Mouse (Mus musculus): Measurements from ENCODE around the gene Snupn. TPM values are rescaled to one million over a fixed set of nuclear protein-coding genes. Genes with fewer than 3 reads are reported as not detected.
"Not testable (repeated sequence)": the region's sequence is repeated elsewhere in the genome, so short reads cannot be mapped to it uniquely, and the experiment has no call there.

Snupn gene
- total RNA-seq, 2 experiments from 2014 or later, result 9.9 to 10.1 TPM

GRCm38 (mm10) chr9:56928041-56928811 is 22.5 kb upstream of the Snupn start, which contains the start of gene Snx33:
Snx33 (minus strand) TSS chr9:56928371.
- intact Hi-C loops (cut with DNase I), result loop anchor here (5.0 kb wide), 1 partner anchor 204 kb away; the partner anchor contains the start of gene Man2c1
- DNase-seq (ENCODE audit: low spot score), result peak; percentile 92

DNA sequence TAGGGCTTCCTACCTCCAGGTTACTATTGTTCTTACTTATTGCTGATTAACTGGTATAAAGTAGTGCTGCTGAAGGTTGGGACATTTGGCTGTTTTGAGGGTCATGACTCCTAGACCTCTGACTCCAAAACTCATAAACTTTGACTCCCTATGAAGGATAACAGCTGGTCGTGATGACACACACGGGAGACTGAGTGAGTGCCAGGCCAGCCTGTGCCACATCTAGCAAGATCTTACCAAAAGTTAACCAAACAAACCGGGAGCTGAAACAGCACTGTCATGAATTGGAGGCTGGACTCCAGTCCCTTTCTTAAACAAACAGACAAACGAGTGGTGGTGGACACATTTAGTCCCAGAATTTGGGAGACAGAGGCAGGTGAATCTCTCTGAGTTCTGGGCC is 21.2 kb upstream of the Snupn start:
- DNase-seq (ENCODE audit: low spot score), result no peak
- intact Hi-C loops (cut with DNase I), result loop anchor here (5.0 kb wide), 1 partner anchor 203 kb away; the partner anchor contains the start of gene Man2c1

DNA sequence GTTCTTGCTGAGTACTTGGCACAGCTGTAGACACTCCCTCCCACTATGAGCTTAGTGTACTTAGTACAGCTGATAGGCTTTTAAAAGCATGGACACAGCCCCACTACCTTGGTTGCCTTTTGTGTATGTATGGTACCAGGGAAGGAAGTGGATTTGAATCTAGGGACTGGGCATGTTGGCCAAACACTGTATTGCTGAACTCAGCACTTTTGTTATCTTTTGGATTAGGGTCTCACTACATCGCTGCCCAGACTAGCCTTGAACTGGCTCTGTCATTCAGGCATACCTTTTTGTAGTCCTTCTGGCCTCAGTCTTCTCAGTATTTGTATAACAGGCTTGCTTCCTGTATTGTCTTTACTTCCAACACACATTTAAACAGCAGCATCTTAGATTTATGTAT is 20.1 kb upstream of the Snupn start:
- intact Hi-C loops (cut with DNase I), result loop anchor here (5.0 kb wide), 1 partner anchor 142 kb away; the partner anchor contains the start of gene Sin3a
- DNase-seq (ENCODE audit: low spot score), result no peak

DNA sequence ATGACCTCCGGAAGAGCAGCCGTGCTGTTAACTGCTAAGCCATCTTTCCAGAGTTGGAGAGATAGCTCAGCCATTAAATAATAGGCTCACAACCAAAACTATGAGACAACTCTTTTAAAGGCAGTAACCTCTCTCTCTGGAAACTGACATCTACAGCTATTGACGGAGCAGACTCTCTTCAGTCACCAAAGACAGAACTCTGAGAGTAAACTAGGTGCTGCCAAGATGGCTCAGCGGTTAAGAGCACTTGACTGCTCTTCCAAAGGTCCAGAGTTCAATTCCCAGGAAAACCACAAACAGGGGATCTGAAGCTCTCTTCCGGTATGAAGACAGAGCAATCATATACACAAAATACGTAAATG is 13.8 kb upstream of the Snupn start:
- DNase-seq (ENCODE audit: low spot score), result no peak
- intact Hi-C loops (cut with DNase I), result no loop called here

DNA sequence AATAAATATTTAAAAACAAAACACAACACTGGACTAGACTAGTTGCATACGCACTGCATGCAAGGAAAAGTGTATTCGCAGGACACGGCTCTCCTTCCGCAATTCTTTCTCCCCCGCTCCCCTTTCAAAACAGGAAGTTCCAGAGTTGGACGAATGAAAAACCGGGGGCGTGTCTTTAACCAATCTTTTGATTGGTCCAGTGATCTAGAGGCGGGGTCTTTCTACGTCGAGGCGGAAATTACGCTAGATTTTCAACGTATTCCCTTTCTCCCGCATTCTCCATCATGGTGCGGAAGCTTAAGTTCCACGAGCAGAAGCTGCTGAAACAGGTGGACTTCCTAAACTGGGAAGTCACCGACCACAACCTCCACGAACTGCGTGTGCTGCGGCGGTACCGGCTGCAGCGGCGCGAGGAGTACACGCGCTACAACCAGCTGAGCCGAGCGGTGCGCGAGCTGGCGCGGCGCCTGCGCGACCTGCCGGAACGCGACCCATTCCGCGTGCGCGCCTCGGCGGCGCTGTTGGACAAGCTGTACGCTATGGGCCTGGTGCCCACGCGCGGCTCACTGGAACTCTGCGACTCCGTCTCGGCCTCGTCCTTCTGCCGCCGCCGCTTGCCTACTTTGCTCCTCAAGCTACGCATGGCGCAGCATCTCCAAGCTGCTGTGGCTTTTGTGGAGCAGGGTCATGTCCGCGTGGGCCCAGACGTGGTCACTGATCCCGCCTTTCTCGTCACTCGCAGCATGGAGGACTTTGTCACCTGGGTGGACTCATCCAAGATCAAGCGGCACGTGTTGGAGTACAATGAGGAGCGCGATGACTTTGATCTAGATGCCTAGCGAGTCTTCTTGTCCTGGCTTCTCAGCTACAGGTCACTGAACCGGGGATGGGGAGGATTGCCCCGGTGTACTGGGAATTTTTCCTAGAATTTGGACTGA is 13.2 kb upstream of the Snupn start, which contains the start of gene Imp3:
Gene Imp3, plus strand, starts transcription at position 253 of the 938 bp plus-strand sequence.
- intact Hi-C loops (cut with DNase I), result no loop called here
- DNase-seq (ENCODE audit: low spot score), result peak; percentile 80

DNA sequence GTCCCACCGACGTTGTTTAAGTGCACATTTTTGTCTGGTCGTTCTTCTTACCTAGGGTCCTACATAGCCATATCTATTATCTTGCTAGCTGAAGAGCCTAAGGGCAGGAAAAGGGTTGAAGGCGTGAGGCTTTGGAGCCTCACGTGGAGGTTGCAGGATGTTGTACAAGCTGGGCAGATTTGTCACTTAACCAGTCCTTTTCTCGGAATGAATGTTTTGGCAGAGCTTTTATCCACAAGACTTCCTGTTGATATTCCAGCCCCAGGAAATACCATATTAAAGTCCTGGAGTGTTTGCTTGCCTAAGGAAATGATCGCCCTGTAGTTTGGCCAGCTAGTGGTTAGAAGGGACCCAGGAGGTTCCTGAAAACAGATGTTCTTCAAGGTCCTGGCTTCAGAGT is 12.3 kb upstream of the Snupn start:
- intact Hi-C loops (cut with DNase I), result no loop called here

GRCm38 (mm10) chr9:56947481-56947880 is 3.2 kb upstream of the Snupn start:
- DNase-seq (ENCODE audit: low spot score); intact Hi-C loops (cut with DNase I): not testable (repeated sequence)

More for the DNA sequence above, 12.3 kb upstream of the Snupn start:
- no peak for DNase-seq (ENCODE audit: low spot score)

GRCm38 (mm10) chr9:56948699-56949098 is 2.0 kb upstream of the Snupn start:
- intact Hi-C loops (cut with DNase I); DNase-seq (ENCODE audit: low spot score): not testable (repeated sequence)

- no peak for DNase-seq (ENCODE audit: low spot score)
- intact Hi-C loops (cut with DNase I), result loop anchor here (2.0 to 5.0 kb wide), 3 partner anchors 45 to 198 kb away; partner anchors contain the start of genes Neil1 and Ptpn9
Observed at GRCm38 (mm10) chr9:56949767-56950166, 911 bp upstream of the Snupn start.

GRCm38 (mm10) chr9:56953562-56953961 is 2.9 kb downstream of the Snupn start:
- DNase-seq (ENCODE audit: low spot score), result no peak
- intact Hi-C loops (cut with DNase I), result loop anchor here (5.0 kb wide), 1 partner anchor 194 kb away; the partner anchor contains the start of gene Neil1

DNA sequence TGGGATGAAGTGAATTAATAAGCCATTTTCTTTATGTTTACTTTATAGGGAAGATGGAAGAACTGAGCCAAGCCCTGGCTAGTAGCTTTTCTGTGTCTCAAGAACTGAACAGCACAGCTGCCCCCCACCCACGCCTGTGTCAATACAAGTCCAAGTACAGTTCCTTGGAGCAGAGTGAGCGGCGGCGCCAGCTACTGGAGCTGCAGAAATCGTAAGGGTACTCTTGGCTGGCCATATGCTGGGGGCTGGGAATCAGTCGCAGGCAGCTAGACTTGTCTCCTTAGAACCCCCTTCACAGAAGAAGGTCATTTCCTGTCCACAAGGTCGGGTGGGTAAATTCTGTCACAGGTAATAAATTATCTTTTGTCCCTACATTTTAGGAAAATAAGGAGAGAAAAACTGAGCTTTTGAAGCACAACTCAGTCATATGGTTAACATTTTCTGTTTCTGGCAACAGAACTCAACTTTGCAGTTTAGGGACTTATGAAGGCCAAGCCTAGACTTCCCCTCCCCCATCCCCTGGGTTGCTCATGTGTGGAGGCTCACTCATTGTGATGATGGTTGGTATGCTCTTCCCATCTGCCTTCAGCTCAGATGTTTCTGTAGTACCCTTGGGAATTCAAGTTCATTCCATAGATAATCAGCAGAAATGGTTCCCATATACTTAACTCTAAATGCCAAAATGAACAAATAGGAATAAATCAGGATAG is 6.4 kb downstream of the Snupn start:
- no peak for DNase-seq (ENCODE audit: low spot score)
- intact Hi-C loops (cut with DNase I), result no loop called here

DNA sequence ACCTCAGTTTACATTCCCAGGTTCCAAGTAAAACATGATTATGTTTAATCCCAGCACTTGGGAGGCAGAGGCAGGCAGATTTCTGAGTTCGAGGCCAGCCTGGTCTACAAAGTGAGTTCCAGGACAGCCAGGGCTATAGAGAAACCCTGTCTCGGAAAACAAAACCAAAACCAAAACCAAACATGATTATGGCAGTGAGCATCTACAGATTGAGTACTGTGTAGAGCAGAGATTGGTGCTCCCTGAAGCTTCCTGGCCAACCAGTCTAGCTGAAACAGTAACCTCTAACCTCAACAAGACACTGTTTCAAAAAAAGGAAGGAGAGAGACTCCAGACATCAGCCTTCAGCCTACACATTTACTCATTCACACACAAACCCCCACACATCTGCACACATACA is 8.0 kb downstream of the Snupn start:
- intact Hi-C loops (cut with DNase I), result no loop called here
- no peak for DNase-seq (ENCODE audit: low spot score)

DNA sequence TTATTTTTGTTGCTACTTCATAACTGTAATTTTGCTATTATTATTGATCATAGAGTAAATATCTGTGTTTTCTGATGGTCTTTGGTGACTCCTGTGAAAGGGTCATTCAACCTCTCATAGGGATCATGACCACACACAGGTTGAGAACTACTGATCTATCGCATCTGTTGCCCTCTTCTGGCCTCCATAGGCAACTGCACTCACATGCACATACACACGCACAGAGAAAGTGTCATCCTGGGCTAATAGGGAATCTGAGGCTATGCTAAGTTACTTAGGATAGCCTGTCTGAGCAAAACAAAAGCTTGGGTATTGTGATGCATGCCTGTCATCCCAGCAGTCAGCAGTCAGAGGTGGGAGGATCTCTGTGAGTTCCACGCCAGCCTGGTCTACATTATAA is 10.9 kb downstream of the Snupn start:
- intact Hi-C loops (cut with DNase I), result no loop called here

GRCm38 (mm10) chr9:56970158-56970557 is 19.5 kb downstream of the Snupn start:
- intact Hi-C loops (cut with DNase I), result no loop called here
- DNase-seq (ENCODE audit: low spot score), result no peak

More for the DNA sequence above, 10.9 kb downstream of the Snupn start:
- no peak for DNase-seq (ENCODE audit: low spot score)

GRCm38 (mm10) chr9:56973960-56974524 is 23.4 kb downstream of the Snupn start:
- intact Hi-C loops (cut with DNase I), result no loop called here

DNA sequence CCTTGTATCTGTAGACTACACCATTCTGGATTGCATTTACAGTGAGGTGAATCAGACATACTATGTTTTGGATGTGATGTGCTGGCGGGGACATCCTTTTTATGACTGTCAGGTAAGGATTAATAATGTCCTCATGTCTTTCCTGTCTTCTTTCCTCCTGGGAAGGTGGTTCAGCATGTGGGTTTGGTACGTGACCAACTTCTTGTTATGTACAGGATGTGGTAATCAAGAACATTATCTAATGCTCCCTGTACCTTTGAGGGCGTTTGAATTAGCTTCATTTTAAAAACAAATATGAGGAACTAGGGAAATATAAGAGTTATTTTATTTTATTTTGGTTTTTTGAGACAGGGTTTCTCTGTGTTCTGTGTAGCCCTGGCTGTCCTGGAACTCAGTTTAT is 24.5 kb downstream of the Snupn start:
- intact Hi-C loops (cut with DNase I), result no loop called here
- DNase-seq (ENCODE audit: low spot score), result no peak

More at GRCm38 (mm10) chr9:56973960-56974524, 23.4 kb downstream of the Snupn start:
- no peak for DNase-seq (ENCODE audit: low spot score)

- intact Hi-C loops (cut with DNase I), result no loop called here
- DNase-seq (ENCODE audit: low spot score), result no peak
Observed at GRCm38 (mm10) chr9:56980186-56980585, 29.5 kb downstream of the Snupn start.

GRCm38 (mm10) chr9:56981502-56981901 is 30.8 kb downstream of the Snupn start:
- intact Hi-C loops (cut with DNase I), result no loop called here
- DNase-seq (ENCODE audit: low spot score), result no peak

Measured in heart, postnatal 25 days (tissue).